Mouse (Mus musculus) kidney, postnatal 10 days (tissue): Measurements from ENCODE around the gene Ccdc136.

Source experiments
- DNase-seq: peaks from one replicate; pipeline ENCODE4 v3.0.0; 2021; ENCODE audit warnings: mixed read lengths

Gene Ccdc136

DNA sequence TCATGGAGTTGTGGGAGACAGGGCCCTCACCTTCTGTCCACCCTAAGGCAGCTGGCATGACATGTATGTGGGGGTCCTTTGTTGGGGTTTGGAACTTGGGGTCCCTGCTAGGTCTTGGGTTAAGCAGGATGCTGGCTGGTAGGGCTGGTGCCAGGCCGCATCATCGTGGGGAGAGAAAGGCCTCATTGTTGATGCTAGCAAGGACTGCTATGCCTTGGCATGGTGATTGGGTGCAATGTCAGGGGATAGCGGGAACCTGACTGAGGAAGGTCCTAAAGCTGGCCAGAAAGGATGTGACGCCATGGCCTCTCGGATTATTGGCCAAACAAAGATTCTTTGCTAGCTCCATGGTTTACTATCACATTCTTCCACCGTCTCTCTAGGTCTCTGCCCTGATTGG, 43.7 kb downstream of the Ccdc136 start:
- no peak for DNase-seq

- DNase-seq: peak; percentile 65
Observed at GRCm38 (mm10) chr6:29444773-29445172, 48.7 kb downstream of the Ccdc136 start.

DNA sequence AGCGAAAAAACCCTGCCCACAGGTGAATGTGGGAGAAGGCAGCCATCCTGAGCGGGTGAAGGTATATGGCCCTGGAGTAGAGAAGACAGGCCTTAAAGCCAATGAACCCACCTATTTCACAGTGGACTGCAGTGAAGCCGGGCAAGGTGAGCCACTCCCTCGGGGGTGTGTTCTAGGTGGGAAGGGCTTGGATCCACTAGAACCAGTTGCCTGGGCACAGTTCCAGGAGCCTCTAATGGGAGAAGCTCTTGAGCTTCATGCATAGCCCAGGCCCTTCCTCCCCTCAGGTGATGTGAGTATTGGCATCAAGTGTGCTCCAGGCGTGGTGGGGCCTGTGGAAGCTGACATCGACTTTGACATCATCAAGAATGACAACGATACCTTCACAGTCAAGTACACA, 49.2 kb downstream of the Ccdc136 start:
- DNase-seq: no peak

- DNase-seq: no peak
Observed at GRCm38 (mm10) chr6:29449858-29450257, 53.7 kb downstream of the Ccdc136 start.

GRCm38 (mm10) chr6:29450667-29451066, 54.6 kb downstream of the Ccdc136 start:
- no peak for DNase-seq

GRCm38 (mm10) chr6:29461502-29461901, 65.4 kb downstream of the Ccdc136 start:
- DNase-seq: no peak

- no peak for DNase-seq
Observed at GRCm38 (mm10) chr6:29463388-29463787, 67.3 kb downstream of the Ccdc136 start.

DNA sequence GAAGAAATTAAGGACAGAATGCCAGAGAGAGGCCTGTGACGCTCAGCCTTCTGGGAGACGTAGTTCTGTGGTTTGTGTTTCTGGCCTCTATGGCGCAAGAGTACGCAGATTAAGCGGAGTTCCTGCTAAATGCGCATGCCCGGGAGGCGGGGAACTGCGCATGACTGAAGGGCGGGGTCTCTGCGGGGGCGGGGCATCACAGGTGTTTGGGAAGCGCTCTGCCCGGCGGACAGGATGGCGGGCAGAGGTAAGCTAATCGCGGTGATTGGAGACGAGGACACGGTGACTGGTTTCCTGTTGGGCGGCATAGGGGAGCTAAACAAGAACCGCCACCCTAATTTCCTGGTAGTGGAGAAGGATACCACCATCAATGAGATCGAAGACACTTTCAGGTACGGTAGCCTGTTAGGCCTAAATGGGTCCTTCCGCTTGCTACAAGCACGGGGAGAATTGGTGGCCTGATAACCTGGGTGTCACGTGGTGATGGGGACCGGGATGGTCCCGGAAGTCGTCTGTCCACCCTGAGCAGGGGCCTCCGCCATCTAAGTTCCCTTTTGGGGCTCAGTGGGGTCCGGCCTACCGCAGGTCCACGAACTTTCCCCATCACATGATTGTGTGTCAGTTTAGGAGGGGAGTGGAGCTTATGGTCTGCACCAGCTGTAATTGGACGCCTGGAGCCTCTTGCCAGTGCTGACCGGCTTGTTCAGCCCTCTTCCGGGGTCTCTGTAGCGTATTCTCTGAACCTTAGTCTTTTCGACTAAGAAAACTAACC, 71.7 kb downstream of the Ccdc136 start, which contains the start of gene Atp6v1f:
TSS of gene Atp6v1f (plus strand) at position 136 of the 772 bp plus-strand sequence.
- DNase-seq: peak; percentile 97

- DNase-seq: peak; percentile 45
Observed at GRCm38 (mm10) chr6:29468851-29469250, 72.7 kb downstream of the Ccdc136 start.

DNA sequence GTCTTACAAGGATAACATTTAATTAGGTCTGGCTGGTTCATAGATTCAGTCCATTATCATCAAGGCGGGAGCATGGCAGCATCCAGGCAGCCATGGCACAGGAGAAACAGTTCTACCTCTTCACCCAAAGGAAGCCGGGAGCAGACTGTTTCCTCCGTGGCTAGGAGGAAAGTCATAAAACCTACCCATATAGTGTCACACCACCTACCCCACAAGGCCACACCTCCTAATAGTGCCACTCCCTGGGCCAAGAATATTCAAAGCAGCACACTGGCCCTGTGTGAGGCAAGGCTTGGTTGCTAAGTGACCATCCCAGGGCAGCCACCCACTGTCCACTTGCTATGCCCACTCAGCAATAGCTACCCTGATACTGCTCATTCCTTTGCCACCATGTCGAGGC, 75.0 kb downstream of the Ccdc136 start, which contains the start of gene Atp6v1fnb:
TSS of gene Atp6v1fnb (plus strand) at position 301 of the 400 bp plus-strand sequence.
- DNase-seq: no peak

DNA sequence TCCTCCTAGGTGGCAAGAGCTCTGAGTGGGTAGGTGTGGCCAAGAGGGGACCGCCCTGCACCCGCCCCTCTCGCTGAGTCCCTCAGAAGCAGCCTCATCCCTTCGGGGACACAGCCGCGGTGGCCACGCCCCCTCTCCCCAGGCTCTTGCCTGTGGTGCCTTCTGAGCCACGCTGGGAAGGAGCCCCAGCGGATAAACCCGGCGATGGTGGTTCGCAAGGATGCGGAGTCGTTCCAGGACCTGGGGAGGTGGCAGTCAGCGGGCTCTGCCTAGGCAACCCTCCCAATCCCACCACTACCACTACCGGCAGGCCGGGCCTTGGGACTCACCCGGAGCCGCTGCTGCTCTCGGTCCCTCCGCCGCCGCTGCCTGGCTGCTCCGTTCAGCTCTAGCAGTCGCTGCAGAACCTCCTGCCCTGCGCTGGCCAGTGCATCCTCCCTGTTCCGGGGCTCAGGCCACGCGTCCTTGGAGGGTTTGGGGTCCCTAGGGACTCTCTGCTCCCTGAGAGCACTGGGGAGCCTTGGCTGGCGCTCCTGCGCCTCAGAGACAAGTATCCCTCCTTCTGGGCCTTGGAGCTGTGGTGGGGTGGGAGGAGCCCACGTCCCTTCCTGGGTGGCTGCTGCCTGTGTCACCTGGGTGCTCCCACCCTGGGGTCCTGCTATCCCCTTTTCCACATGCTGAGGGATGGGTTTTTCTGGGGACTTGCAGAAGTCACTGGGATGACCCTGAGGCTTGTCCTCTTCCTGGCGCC, 78.0 kb downstream of the Ccdc136 start:
- DNase-seq: peak; percentile 92

DNA sequence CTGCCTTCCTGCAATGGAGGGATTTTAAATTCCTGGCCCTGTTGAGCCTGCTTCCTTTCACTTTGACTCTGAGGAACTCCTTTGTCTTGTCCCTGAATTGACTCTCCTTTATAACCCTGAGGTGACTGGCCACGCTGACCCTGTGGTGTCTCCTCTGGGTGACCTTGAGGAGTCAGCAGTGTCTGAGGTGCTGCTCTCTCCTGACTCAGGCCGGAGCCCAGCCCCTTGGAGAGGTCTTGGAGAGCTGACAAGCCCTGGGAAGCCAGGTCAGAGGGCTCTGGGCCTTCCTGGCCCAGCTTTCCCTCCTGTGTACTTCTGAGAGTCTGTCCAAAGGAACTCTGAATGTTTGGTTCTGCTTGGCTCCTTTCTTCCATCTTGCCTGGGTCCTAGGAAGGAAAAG, 78.6 kb downstream of the Ccdc136 start:
- DNase-seq: peak; percentile 38
